Mouse (Mus musculus) C2C12 (cell line): ENCODE results near the gene Tecpr1.

Experiments
- CTCF ChIP-seq: IDR thresholded peaks from one replicate; pipeline ENCODE4 v1.5.1; 2011; ENCODE audit not compliant: control insufficient read depth, insufficient read depth, insufficient read length
- FOSL1 ChIP-seq: IDR thresholded peaks from one replicate; pipeline ENCODE4 v1.8.0; 2011; ENCODE audit warnings: mild to moderate bottlenecking, low read length; ENCODE audit not compliant: poor library complexity, insufficient read depth, severe bottlenecking

DNA sequence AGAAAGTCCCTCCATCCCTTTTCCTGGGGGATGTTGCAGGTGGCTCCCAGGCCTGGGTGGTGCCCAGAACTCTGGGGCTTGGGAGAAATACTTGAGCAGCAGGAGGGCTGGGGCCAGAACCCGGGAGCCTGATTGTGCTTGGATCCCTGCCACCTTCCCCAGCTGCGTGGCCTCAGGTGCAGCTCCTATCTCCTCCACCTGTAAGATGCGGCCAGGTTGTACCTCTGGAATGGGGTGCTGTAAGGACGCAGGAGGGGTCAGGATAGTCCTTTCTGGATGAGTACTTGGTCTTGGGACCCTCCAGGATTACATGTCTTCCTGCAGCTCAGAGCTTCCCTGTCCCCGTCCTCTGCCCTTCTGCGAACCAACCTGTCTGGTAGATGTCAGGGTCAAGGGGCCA is 35.8 kb upstream of the Tecpr1 start:
- TF ChIP-seq CTCF (no peak), FOSL1 (no peak)
